Mouse (Mus musculus) activated CD4-positive, CD25-positive, alpha-beta regulatory T cell, adult 4 months (primary cell): Measurements from ENCODE around the gene Nr0b2. TPM values are rescaled to one million over a fixed set of nuclear protein-coding genes. Genes with fewer than 3 reads are reported as not detected.

Experiments
- ATAC-seq: one replicate; pipeline ENCODE4 v1.8.0; 2017
- polyA plus RNA-seq, 2 experiments: library from polyadenylated mRNA; unstranded; fragments of 100-300 nt; shearing (Covaris generic); gene quantifications; one replicate each; pipeline ENCODE4 v1.2.1; 2017

Gene Nr0b2
- polyA plus RNA-seq, 2 experiments from 2014 or later, result not detected

GRCm38 (mm10) chr4:133563123-133563571 is 10.0 kb downstream of the Nr0b2 start:
- no peak for ATAC-seq

GRCm38 (mm10) chr4:133567251-133567650 is 14.1 kb downstream of the Nr0b2 start:
- no peak for ATAC-seq

GRCm38 (mm10) chr4:133569291-133570065 is 16.3 kb downstream of the Nr0b2 start:
- no peak for ATAC-seq

GRCm38 (mm10) chr4:133570066-133570466 is 16.9 kb downstream of the Nr0b2 start:
- ATAC-seq, result no peak

- ATAC-seq, result peak; percentile 87
Measured at GRCm38 (mm10) chr4:133574070-133574842, 21.1 kb downstream of the Nr0b2 start, which contains the start of gene Gpatch3. Gene Gpatch3, plus strand, starts transcription at chr4:133574745.

- ATAC-seq, result no peak
Measured at GRCm38 (mm10) chr4:133574843-133575202, 21.6 kb downstream of the Nr0b2 start.

GRCm38 (mm10) chr4:133577983-133578382 is 24.8 kb downstream of the Nr0b2 start:
- no peak for ATAC-seq

GRCm38 (mm10) chr4:133583690-133584058 is 30.5 kb downstream of the Nr0b2 start:
- ATAC-seq, result peak; percentile 40

- ATAC-seq, result peak; percentile 90
Measured at GRCm38 (mm10) chr4:133584059-133584951, 31.1 kb downstream of the Nr0b2 start, which contains the start of gene Gpn2. Gene Gpn2, plus strand, starts transcription at chr4:133584362.

- ATAC-seq, result no peak
Measured at GRCm38 (mm10) chr4:133592570-133592969, 39.4 kb downstream of the Nr0b2 start.

- no peak for ATAC-seq
Measured at GRCm38 (mm10) chr4:133595538-133595937, 42.4 kb downstream of the Nr0b2 start.

GRCm38 (mm10) chr4:133596084-133596483 is 42.9 kb downstream of the Nr0b2 start:
- ATAC-seq, result no peak

GRCm38 (mm10) chr4:133598616-133599015 is 45.4 kb downstream of the Nr0b2 start:
- ATAC-seq, result no peak

GRCm38 (mm10) chr4:133599116-133599515 is 45.9 kb downstream of the Nr0b2 start:
- no peak for ATAC-seq

- peak; percentile 85 for ATAC-seq
Measured at GRCm38 (mm10) chr4:133599571-133600073, 46.4 kb downstream of the Nr0b2 start.

GRCm38 (mm10) chr4:133600306-133600705 is 47.1 kb downstream of the Nr0b2 start:
- ATAC-seq, result no peak

GRCm38 (mm10) chr4:133601721-133602218 is 48.6 kb downstream of the Nr0b2 start, which contains the start of gene Sfn:
Gene Sfn, minus strand, starts transcription at chr4:133602168.
- peak; percentile 34 for ATAC-seq

- no peak for ATAC-seq
Measured at GRCm38 (mm10) chr4:133603056-133603455, 49.9 kb downstream of the Nr0b2 start.

GRCm38 (mm10) chr4:133604175-133604574 is 51.0 kb downstream of the Nr0b2 start:
- no peak for ATAC-seq

GRCm38 (mm10) chr4:133604856-133605255 is 51.7 kb downstream of the Nr0b2 start:
- ATAC-seq, result no peak

- no peak for ATAC-seq
Measured at GRCm38 (mm10) chr4:133605330-133605729, 52.2 kb downstream of the Nr0b2 start.
